Mouse (Mus musculus) leukemia stem cell, adult 10-12 weeks (primary cell): ENCODE data around the gene Tmem254c. TPM values are rescaled to one million over a fixed set of nuclear protein-coding genes. Genes with fewer than 3 reads are reported as not detected.

Experiments used
- polyA plus RNA-seq: library from polyadenylated mRNA; stranded (reverse); fragments of >175 nt; gene quantifications from 2 replicates; pipeline ENCODE4 v1.2.3, GENCODE M21; 2012; ENCODE audit warnings: low replicate concordance

Tmem254c gene
- polyA plus RNA-seq, result 2.2 and 3.6 TPM in 2 replicates

GRCm38 (mm10) chr14:26067325-26067633, at the start of gene Tmem254c:
Gene Tmem254c (minus strand): TSS chr14:26067355.

DNA sequence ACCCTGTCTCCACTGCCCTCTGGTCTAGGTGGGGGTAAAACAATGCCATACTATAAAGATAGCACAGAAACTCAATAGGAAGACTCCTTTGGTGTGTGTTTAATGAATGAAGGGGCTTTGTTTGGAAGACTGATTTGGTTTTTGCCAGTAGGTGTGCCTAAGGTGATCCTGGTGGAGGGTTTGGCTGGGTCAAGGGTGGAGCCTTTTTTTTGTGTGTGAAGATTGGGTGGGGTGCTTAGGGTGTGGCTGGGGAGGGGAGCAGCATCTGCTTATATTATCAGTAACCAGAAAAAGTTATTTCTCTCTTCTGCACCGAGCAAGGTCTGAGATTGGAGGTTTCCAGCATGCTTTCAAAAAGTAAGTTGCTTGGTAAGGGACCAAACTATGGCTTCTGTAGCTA, 14.8 kb upstream of the Tmem254c start, which contains the start of gene Cphx3:
Cphx3 (plus strand) TSS at position 301 of the 400 bp plus-strand sequence.

GRCm38 (mm10) chr14:26081216-26081615, 14.1 kb upstream of the Tmem254c start, which contains the start of gene Cphx2:
Gene Cphx2 (plus strand): TSS chr14:26081516.

GRCm38 (mm10) chr14:26042611-26043010, 24.5 kb downstream of the Tmem254c start, which contains the start of gene Gm9780:
Gene Gm9780 (minus strand): TSS chr14:26042711.

Other genes with a start within 250 kb of the Tmem254c start
- 128 and 147 TPM in 2 replicates for gene Anxa11, start 225.2 kb downstream of the Tmem254c start, polyA plus RNA-seq
- gene Plac9a, start 164.3 kb downstream of the Tmem254c start, polyA plus RNA-seq, result 0.64 TPM in 1 of 2 replicates, not detected in the other
- 1.2 TPM in 1 of 2 replicates, not detected in the other for gene Tmem254a, start 139.7 kb downstream of the Tmem254c start, polyA plus RNA-seq
- gene Cphx1, start 129.1 kb downstream of the Tmem254c start, polyA plus RNA-seq, result not detected in 2 replicates
- gene Duxbl1, start 88.8 kb downstream of the Tmem254c start, polyA plus RNA-seq, result not detected in 2 replicates
- gene Gm9780, start 24.6 kb downstream of the Tmem254c start, polyA plus RNA-seq, result 1.9 and 2.4 TPM in 2 replicates
- gene Cphx2, start 14.2 kb upstream of the Tmem254c start, polyA plus RNA-seq, result not detected in 2 replicates
- not detected in 2 replicates for gene Cphx3, start 14.9 kb upstream of the Tmem254c start, polyA plus RNA-seq
- gene Duxbl2, start 51.0 kb upstream of the Tmem254c start, polyA plus RNA-seq, result not detected in 2 replicates
- 0.75 TPM in 1 of 2 replicates, not detected in the other for gene Plac9b, start 115.1 kb upstream of the Tmem254c start, polyA plus RNA-seq
- 1.2 TPM in 1 of 2 replicates, not detected in the other for gene Tmem254b, start 139.7 kb upstream of the Tmem254c start, polyA plus RNA-seq
- gene Duxbl3, start 190.6 kb upstream of the Tmem254c start, polyA plus RNA-seq, result not detected in 2 replicates